Mouse (Mus musculus) adrenal gland, adult 2 months (tissue): Measurements from ENCODE around the gene Evi2. TPM values are rescaled to one million over a fixed set of nuclear protein-coding genes. Genes with fewer than 3 reads are reported as not detected.

Experiments
- DNase-seq: peaks from one replicate; pipeline ENCODE4 v3.0.0; 2021
- long read RNA-seq: library from polyadenylated mRNA; stranded (forward); transcript quantifications from one replicate; pipeline ENCODE4 v2.0.0, GENCODE M21; 2021
- polyA plus RNA-seq: library from polyadenylated mRNA; depleted of rRNA; stranded (reverse); fragments of >200 nt; gene quantifications from 2 replicates; pipeline ENCODE4 v1.2.3, GENCODE M21; 2012; rRNA removed
- total RNA-seq, 2 experiments: library from RNA; stranded (reverse); gene quantifications; 2 replicates each; pipeline ENCODE4 v1.2.3; 2021

Gene Evi2
- total RNA-seq (under 1 TPM; 0.17 to 0.24 TPM), polyA plus RNA-seq (0.12 and 0.32 TPM in 2 replicates)
- long read RNA-seq, partial matches to known transcripts, result 0 of 1 reads
- long read RNA-seq, other reads (novel, unspliced or antisense), result 1 of 1 reads

DNA sequence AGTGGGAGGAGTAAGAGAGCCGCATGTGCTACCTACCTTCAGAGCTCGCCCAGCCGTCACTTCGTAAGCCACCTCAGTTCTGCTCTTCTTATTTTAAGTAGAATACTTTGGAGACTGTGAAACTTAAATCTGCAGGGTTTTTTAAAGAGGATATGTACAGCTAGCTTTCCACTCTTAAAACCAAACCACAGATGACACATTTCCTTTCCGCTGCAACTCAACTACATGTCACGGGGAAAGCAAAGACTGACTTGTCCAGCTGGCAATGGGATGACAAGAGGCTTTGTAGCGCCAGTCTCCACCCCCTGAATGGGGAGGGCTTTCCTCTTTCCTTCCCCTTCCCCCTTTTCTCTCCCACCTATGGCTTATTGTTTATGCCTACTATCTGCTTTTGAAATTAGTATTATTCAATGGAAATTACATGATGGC, at the start of gene Evi2, which contains the start of gene Evi2a:
TSS of gene Evi2 (minus strand) at position 257 of the 429 bp plus-strand sequence.
TSS of gene Evi2a (minus strand) at position 277 of the 429 bp plus-strand sequence.
- DNase-seq, result no peak

- peak; percentile 66 for DNase-seq
Observed at GRCm38 (mm10) chr11:79577741-79578140, 47.4 kb upstream of the Evi2 start.

DNA sequence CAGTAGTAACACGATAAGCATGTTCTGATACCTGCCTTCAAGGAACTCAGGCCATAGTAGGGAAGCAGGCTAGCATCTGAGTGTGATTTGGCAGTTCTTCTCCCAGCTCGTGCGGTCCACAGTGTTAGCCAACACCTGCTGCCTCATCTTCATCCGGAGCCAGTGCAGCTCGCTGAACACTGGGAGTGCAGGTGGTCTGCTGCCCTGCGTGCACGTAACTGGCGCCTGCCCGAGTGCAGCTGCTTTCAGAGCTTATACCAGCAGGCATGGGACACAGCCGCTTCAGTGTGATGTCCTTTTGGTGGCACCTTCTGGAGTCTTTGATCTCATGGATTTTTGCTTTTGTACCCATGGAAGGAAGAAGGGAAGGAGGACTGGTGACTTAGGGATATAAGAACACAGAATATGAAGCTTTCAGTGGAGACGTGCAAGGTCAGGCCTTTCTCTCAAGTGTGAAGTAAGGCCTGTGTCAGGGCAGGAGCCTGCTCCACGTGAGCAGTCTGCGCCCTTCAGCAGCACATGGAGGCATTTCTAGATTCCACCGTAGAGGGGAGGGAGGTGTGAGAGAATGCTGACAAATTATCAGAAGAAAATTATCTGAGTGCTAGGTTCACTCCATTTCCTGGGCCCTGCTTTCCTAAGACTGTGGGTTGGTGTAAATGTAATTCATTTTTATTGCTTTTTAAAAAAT, 45.1 kb upstream of the Evi2 start:
- DNase-seq, result no peak

DNA sequence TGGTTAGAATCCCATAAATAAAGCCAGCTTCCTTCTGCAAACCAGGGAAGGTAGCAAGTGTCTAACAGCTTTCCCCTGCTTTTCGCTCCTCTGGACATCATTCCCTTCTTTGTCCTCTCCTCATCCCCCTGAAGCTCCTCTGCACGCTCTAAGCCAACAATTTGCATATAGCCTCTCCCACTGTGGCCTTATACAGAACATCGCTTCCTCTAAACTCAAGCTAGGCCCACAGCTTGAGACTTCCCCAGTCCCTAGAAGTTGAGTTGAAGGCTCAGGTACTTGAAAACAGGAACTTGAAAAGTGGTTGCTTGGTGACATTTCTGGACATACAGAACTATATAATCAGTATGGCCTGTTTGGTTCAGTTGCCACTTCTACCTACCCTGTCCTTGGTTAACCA, 43.4 kb upstream of the Evi2 start:
- DNase-seq, result no peak

DNA sequence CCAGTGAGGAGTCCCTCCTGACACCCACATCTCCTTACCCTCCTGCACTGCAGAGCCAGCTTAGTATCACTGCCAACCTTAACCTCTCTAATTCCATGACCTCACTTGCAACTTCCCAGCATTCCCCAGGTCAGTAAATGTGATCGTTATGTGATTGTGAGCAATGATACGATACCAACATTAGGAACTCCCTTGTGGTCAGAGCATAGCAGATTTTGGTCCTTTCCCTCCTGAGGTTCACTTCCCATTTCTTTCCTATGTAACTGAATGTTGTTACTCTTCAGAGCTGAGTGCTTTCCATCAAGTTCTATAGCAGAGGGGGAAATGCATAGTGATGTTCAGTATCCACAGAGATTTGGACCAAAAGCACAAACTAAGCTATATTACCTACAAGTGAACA, 39.9 kb upstream of the Evi2 start:
- no peak for DNase-seq

- no peak for DNase-seq
Observed at GRCm38 (mm10) chr11:79568197-79568911, 38.0 kb upstream of the Evi2 start.

DNA sequence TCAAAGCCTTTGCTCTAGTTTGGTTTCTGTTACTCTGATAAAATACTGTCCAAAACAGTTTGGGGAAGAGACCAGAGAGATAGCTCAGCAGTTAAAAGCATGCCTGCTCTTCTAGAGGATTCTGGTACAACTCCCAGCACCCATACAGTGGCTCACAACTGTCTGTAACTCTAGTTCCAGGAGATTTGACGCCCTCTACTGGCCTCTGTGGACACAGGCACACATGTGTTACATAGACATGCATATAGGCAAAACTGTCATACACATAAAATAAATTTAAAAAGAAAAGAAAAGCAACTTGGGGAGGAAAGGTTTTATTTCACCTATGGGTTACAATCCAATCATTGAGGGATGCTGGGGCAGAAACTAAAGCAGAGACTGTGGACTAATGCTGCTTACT, 36.6 kb upstream of the Evi2 start:
- no peak for DNase-seq

GRCm38 (mm10) chr11:79563493-79563892, 33.1 kb upstream of the Evi2 start:
- no peak for DNase-seq

- no peak for DNase-seq
Observed at GRCm38 (mm10) chr11:79560536-79560935, 30.1 kb upstream of the Evi2 start.

- DNase-seq, result peak; percentile 8
Observed at GRCm38 (mm10) chr11:79552622-79553021, 22.2 kb upstream of the Evi2 start.

DNA sequence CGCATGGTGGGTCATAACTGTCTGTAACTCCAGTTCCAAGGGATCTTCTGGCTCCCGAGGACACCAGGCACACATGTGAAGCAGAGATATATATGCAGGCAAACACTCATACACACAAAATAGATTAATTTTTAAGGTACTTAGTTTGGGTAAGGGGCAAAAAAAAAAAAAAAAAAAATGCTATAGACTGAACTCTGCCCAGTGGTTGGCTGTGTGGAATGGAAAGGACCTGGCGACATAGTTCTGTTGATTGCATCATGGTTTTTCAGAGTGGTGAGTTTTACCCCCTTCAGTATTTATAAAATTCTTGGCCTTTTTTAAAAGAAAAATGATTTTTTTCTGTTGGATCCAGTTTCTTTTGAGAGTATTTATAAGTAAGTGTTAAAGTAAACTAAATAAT, 5.9 kb upstream of the Evi2 start:
- DNase-seq, result no peak

DNA sequence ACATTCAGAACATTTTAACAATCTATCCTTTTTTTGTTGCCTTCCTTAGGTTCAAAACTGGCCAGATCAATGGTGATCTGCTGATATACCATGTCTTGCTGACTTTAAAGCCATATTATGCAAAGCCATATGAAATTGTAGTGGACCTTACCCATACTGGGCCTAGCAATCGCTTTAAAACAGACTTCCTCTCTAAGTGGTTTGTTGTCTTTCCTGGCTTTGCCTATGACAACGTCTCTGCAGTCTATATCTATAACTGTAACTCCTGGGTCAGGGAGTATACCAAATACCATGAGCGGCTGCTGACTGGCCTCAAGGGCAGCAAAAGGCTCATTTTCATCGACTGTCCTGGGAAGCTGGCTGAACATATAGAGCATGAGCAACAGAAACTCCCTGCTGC, 5.2 kb upstream of the Evi2 start:
- DNase-seq, result no peak

- peak; percentile 36 for DNase-seq
Observed at GRCm38 (mm10) chr11:79533950-79534690, 3.7 kb upstream of the Evi2 start.

DNA sequence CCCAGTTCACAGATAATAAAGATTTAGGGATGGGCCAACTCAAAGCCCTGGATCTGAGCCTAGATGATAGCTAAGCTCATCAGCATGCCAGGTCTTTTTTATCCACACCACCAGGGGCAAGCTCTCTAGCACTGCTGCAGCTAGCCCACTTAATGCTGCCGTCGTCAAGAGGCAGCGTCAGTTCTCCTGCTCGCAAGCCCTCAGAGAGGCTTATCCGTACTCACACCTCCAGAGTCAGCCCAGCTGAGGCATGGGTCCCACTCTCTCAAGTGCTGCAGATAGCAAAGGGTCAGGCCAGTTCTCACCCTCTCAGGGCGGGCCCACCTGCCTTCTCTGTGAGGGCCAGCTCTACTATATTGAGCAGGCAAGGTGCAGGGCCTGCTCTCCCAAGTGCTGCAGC, 2.9 kb upstream of the Evi2 start:
- no peak for DNase-seq

GRCm38 (mm10) chr11:79531485-79531884, 1.1 kb upstream of the Evi2 start:
- DNase-seq, result no peak

- no peak for DNase-seq
Observed at GRCm38 (mm10) chr11:79530774-79531173, 385 bp upstream of the Evi2 start.

DNA sequence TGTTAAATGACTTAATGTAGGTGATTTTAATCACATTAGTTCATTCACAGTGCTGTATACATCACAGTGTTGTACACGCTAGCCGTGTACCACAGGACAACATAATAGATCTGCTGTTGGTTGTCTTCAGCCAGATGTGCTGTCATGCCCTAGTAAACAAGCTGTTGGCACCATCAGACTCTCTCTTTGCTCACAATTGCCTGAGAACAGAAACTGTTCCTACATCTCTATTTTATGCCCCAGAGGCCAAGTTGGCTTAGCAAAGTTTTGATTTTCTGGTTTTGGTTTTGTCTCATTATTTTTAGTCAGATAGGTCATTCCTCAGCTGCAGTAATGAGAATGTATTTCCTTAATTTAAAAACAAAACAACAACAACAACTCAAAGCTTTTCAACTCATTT, 653 bp downstream of the Evi2 start:
- DNase-seq, result no peak

DNA sequence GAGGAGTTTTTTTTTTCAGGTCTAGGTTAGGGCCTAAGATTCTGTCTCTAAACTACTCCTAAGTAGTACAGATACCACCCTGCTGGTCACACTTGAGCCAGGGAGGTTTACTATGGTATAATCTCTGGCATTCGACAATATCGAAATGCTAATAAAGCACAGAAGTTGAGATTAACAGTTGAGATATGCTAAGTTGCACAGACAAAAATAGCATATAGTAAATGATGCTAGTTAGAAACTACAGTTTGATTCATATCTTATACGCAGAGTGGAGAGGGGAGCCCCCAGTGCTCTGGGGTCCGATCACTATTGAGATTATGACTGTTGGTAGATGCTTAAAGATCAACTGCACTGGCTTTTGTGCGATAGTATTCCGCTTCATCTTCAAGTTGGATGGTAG, 1.2 kb downstream of the Evi2 start:
- no peak for DNase-seq

GRCm38 (mm10) chr11:79528601-79529000, 1.8 kb downstream of the Evi2 start:
- no peak for DNase-seq

DNA sequence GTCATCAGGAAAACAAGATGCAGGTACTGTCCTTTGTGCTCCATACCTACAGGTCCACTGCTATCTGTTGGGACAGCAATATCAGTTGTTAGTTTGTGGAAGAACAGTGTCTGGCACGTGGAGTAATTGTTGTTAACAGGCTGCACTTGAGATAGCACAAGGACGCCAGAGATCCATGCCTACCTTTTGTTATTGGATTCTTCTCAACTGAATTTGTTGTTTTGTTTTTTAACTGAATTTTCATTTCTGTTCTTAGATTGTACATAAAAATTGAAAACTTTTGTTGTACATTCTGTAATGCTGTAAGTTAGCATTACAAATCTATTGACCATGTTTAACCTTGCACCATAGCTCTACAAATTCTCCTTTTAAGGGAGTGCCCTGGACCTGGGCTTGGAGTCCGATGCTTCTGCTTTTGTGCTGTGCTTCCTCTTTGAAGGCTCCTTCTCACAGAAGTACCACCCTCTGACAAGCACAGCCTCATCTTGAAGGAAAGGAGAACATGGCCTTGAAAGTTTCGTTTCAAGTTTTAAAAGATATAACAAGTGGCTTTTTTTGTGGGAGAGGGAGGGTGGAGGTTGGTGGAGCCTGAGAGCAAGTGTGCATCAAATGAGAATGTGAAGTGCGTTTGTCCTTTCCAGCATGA, 2.5 kb downstream of the Evi2 start:
- no peak for DNase-seq

DNA sequence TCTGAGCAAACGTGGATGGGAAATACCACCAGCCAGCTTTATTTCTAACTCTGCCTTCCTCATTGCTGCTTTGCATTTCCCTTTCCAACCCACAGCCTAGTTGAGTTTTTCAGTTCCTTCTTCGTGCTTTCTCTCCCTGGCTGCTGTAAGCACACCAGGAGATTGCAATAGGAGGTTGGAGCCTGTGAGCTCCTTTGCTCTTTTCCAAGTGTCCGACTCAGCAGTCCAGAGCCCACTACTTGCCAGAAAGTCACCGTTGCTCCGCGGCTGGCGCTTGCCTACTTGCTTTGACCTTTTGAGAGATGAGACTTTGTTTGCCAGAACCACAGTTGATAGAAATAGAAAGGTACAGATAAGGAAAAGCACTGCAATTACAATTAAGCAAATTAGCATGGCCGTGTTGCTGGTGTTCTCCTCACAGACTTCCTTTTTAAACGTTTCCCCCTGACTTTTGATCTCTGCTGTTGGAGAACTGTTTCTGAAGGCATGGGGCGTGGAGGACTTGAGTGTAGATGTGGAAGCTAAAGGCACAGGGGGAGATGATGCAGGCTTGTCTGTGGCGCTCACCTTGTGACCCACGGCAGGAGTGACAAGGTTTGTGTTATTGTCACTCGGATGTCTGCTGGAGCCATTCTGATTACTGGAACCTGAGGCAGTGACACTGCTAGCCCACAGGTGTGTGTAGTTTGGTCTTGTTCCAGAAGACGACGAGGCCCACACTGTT, 3.2 kb downstream of the Evi2 start:
- peak; percentile 38 for DNase-seq

GRCm38 (mm10) chr11:79526549-79526948, 3.8 kb downstream of the Evi2 start:
- DNase-seq, result no peak
